Comparison of ENCODE assay signal across 9 mouse cellular contexts in genomic region chr11:85759634-85760439, GRCm38 (mm10).
A peak's percentile ranks its signal among the peaks of the same experiment; 100 is the strongest.
DNase-seq lines count a peak whose midpoint lies in the region; ATAC-seq and TF ChIP-seq lines count a peak whose summit lies in the region.
"Had no signal": no experiment of that assay in that cellular context is flagged by ENCODE, and none has a peak within 500 bp of the region (broad histone marks: within the 10 kb centered on the region; RNA-seq: fewer than 3 reads in every experiment).

No protein-coding gene starts in this region.

- H3K36me3 ChIP-seq in embryonic facial prominence, embryonic 12.5 days, result no peaks in the 10 kb centered on the region
- H3K36me3 ChIP-seq in limb, embryonic 10.5 days, result no peaks in the 10 kb centered on the region
- H3K36me3 ChIP-seq: midbrain, embryonic 12.5 days had no signal

- ATAC-seq in embryonic facial prominence, embryonic 12.5 days (ENCODE audit: insufficient number of reproducible peaks, insufficient read depth, low FRiP score, low TSS enrichment), result no peak

- no peak for TF ChIP-seq CTCF in left cerebral cortex, adult 2 months (IDR thresholded peaks at IDR 0.05)

- DNase-seq in left cerebral cortex, adult 2 months (ENCODE audit: extremely low spot score in 1 of 2, low spot score in 2 of 2), result no peak
- no peak for DNase-seq in left cerebral cortex, postnatal 36 days (ENCODE audit: low spot score in 2 of 2)
- peak; percentile 63 to 83 for DNase-seq in heart, adult 18-20 months
- DNase-seq in limb, embryonic 10.5 days (ENCODE audit: low spot score), result no peak
- no peak for DNase-seq in thymus, postnatal 0 days (ENCODE audit: low spot score)
- no peak for DNase-seq in adrenal gland, postnatal 25 days
- no peak for DNase-seq in lung, postnatal 14 days

- 40% methylated on average over 14 of the region's 14 CpGs for whole genome bisulfite sequencing in embryonic facial prominence, embryonic 12.5 days
- 67% methylated on average over 14 of the region's 14 CpGs for WGBS in limb, embryonic 10.5 days

- 0 out of 2 replicates have a peak, but pooled peaks cover 3% of the 10 kb centered on the region for H3K27me3 ChIP-seq in embryonic facial prominence, embryonic 12.5 days
- H3K27me3 ChIP-seq in limb, embryonic 10.5 days (ENCODE audit: low read depth, poor library complexity, severe bottlenecking), result peaks cover 76% of the 10 kb centered on the region

- H3K9ac ChIP-seq in embryonic facial prominence, embryonic 12.5 days, result no peak overlapping the region
- H3K9ac ChIP-seq: midbrain, embryonic 12.5 days had no signal

- H3K4me2 ChIP-seq in embryonic facial prominence, embryonic 12.5 days (replicated peaks), result no peak overlapping the region
- H3K4me2 ChIP-seq: midbrain, embryonic 12.5 days had no signal

- H3K4me1 ChIP-seq in embryonic facial prominence, embryonic 12.5 days, result peaks cover 27% of the 10 kb centered on the region
- H3K4me1 ChIP-seq in limb, embryonic 10.5 days, result peaks cover 40% of the 10 kb centered on the region

- H3K4me3 ChIP-seq in left cerebral cortex, adult 2 months, result no peak overlapping the region
- no peak overlapping the region for H3K4me3 ChIP-seq in embryonic facial prominence, embryonic 12.5 days
- no peak overlapping the region for H3K4me3 ChIP-seq in limb, embryonic 10.5 days
- H3K4me3 ChIP-seq: midbrain, embryonic 12.5 days had no signal

- peak overlapping the region; percentile 66 for H3K27ac ChIP-seq in left cerebral cortex, adult 2 months
- peak overlapping the region; percentile 58 for H3K27ac ChIP-seq in embryonic facial prominence, embryonic 12.5 days
- peak overlapping the region; percentile 68; the same call in 1 of the 2 replicates for H3K27ac ChIP-seq in limb, embryonic 10.5 days
- H3K27ac ChIP-seq: midbrain, embryonic 12.5 days had no signal

- no peaks in the 10 kb centered on the region for H3K9me3 ChIP-seq in embryonic facial prominence, embryonic 12.5 days
- H3K9me3 ChIP-seq in limb, embryonic 10.5 days (replicated peaks), result no peaks in the 10 kb centered on the region
- H3K9me3 ChIP-seq: midbrain, embryonic 12.5 days had no signal

- intact Hi-C loops in left cerebral cortex, adult 2 months (cut with DNase I), result loop anchor here (5.0 kb wide), 1 partner anchor 62 kb away; no protein-coding TSS in a partner anchor
- intact Hi-C loops in left cerebral cortex, postnatal 36 days (cut with DNase I), result loop anchor here (10.0 kb wide), 1 partner anchor 115 kb away; no protein-coding TSS in a partner anchor

Comparison
In these comparisons a context has a peak if more than half of its experiments do, and no peak if none do; other contexts are left out.
1. DNase-seq: peak in heart, adult 18-20 months (2 of 2); none in left cerebral cortex, adult 2 months (0 of 2), left cerebral cortex, postnatal 36 days (0 of 2), limb, embryonic 10.5 days (single experiment), thymus, postnatal 0 days (single experiment), adrenal gland, postnatal 25 days (single experiment) and lung, postnatal 14 days (single experiment).
2. Peak in every context shown above with its lines, with median percentiles within 50 percentile points of each other: H3K27ac ChIP-seq.